Mouse (Mus musculus) layer of hippocampus, adult 2 months (tissue): ENCODE measurements around the gene Olfr1274-ps. TPM values are rescaled to one million over a fixed set of nuclear protein-coding genes. Genes with fewer than 3 reads are reported as not detected.
"Not testable (repeated sequence)": the region's sequence is repeated elsewhere in the genome, so short reads cannot be mapped to it uniquely, and the experiment has no call there.

Experiments used
- DNase-seq, 2 experiments: peaks; one replicate each; pipeline ENCODE4 v3.0.0; 2022; ENCODE audit warnings: low spot score in 2 of 2
- H3K27ac ChIP-seq: fragments of 200-600 bp; 2 replicates; pipeline ENCODE4 v1.8.1; 2022
- H3K4me3 ChIP-seq: fragments of 200-600 bp; 2 replicates; pipeline ENCODE4 v1.8.1; 2022; ENCODE audit warnings: mild to moderate bottlenecking
- CTCF ChIP-seq: fragments of 200-600 bp; conservative IDR thresholded peaks from 2 replicates; pipeline ENCODE4 v1.8.1; 2022; ENCODE audit warnings: antibody characterized with exemption, mild to moderate bottlenecking, moderate library complexity
- long read RNA-seq, 2 experiments: library from polyadenylated mRNA; stranded (forward); transcript quantifications; one replicate each; pipeline ENCODE4 v2.0.0; 2021; ENCODE audit warnings: borderline mapping rate in 2 of 2
- total RNA-seq, 2 experiments: library from RNA; stranded (reverse); gene quantifications; 2 replicates each; pipeline ENCODE4 v1.2.3; 2021

Gene Olfr1274-ps
- total RNA-seq, result not detected
- long read RNA-seq, experiment 1, result 0 reads
- long read RNA-seq, experiment 2, result 0 reads

DNA sequence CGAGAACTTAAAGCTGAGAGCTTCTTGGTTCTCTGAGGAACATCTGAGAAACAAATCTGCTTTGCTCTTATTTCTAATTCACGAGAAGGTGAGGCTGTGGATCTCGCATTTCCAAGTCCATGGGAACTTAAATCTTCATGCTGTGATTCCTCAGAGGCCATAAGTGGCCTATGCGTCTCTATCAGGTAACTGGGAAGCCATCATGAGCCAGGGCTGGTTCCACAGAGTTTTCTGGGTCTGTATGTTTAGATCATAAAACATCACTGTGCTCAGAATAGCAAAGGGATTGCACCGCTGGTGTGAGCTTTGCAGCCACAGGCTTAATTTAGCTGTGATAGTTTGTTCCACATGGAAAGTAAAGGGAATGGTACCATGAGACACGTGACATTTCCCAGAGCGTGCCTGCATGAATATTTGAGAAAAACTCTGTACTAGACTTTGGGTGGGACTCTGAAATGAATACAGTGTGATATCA is at the start of gene Olfr1274-ps:
Gene Olfr1274-ps (plus strand): TSS at position 51 of the 475 bp plus-strand sequence.
- not testable (repeated sequence) for H3K27ac ChIP-seq, H3K4me3 ChIP-seq, DNase-seq

DNA sequence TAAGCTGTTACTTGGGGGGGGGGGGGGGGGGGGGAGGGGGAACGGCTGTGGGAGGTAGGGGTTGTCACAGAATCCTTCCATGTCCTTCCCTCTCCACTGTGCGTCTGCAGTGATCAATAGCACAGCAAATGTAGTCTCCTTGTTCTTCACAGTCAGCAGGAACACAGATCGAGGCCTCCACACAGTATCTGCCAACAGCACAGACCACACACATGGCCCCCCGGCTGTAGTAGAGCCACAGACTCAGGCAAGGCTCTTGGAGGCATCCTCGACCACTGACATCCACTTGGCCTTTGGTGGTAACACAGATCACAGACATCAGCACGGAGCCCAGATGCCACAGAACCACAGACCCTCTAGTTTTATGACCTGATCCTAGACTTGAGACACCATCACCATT is 47.4 kb upstream of the Olfr1274-ps start:
- not testable (repeated sequence) for DNase-seq, H3K4me3 ChIP-seq, H3K27ac ChIP-seq

DNA sequence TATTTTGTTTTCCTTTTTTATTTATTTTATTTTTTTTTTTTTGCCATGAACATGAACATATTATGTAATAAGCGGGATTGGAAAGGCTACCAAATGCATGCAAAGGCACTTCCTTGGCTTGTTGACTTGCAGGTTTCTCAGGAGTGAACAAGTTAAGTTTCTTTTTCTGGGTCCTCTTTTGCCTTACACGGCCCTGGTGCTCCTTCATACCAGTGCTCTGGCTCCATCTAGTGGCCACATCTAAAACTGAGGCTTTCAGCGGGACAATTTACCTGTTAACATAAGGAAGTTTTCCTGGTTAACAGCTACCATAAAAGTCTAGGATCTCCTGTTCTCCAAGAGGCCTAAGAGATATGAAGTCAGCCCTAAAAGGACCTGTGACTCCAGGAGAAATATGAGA is 46.9 kb upstream of the Olfr1274-ps start:
- H3K27ac ChIP-seq, DNase-seq, H3K4me3 ChIP-seq: not testable (repeated sequence)

DNA sequence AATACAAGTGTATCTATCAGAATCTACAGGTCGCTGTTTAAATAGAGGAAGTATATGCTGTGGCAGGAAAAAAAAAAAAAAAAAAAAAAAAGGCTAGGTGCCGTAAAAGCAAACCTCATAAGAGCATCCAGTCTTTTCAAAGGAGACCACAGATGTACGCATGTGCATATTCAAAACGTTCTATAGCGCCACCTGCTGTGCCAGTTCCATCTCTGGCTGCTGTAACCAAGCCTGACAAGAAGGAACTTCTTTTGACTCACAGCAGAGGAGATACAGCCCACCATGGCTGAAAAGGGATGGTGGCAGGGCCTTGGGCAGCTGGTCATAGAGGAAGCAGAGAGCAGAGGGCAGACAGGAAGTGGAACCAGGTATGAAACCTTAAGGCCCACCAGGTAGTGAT is 39.3 kb upstream of the Olfr1274-ps start:
- H3K4me3 ChIP-seq, DNase-seq, H3K27ac ChIP-seq: not testable (repeated sequence)

- H3K4me3 ChIP-seq, H3K27ac ChIP-seq, DNase-seq: not testable (repeated sequence)
These were observed 38.3 kb upstream of the Olfr1274-ps start for GRCm38 (mm10) chr2:90360199-90360598.

GRCm38 (mm10) chr2:90414110-90414821 is 15.8 kb downstream of the Olfr1274-ps start:
- not testable (repeated sequence) for H3K4me3 ChIP-seq, H3K27ac ChIP-seq, DNase-seq

GRCm38 (mm10) chr2:90422282-90422681 is 23.8 kb downstream of the Olfr1274-ps start:
- not testable (repeated sequence) for DNase-seq, H3K27ac ChIP-seq, H3K4me3 ChIP-seq

GRCm38 (mm10) chr2:90424937-90425336 is 26.5 kb downstream of the Olfr1274-ps start:
- not testable (repeated sequence) for DNase-seq, H3K4me3 ChIP-seq, H3K27ac ChIP-seq

DNA sequence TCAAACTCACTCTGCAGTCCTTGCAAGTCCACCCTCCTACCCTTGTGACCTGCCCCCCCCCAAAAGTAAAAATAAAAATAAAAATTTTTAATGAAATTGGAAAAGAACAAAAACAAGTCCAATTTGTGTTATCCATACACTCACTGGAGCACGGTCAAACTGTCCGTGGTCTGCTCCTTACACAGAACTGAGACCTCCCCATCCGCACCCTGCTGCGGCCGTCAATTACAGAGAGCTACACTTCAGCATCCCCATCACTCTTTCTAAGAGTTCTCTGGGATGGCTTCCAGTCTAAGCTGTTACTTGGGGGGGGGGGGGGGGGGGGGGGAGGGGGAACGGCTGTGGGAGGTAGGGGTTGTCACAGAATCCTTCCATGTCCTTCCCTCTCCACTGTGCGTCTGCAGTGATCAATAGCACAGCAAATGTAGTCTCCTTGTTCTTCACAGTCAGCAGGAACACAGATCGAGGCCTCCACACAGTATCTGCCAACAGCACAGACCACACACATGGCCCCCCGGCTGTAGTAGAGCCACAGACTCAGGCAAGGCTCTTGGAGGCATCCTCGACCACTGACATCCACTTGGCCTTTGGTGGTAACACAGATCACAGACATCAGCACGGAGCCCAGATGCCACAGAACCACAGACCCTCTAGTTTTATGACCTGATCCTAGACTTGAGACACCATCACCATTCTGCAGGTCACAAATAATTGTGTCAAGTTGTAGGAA is 30.7 kb downstream of the Olfr1274-ps start:
- not testable (repeated sequence) for H3K27ac ChIP-seq, DNase-seq

DNA sequence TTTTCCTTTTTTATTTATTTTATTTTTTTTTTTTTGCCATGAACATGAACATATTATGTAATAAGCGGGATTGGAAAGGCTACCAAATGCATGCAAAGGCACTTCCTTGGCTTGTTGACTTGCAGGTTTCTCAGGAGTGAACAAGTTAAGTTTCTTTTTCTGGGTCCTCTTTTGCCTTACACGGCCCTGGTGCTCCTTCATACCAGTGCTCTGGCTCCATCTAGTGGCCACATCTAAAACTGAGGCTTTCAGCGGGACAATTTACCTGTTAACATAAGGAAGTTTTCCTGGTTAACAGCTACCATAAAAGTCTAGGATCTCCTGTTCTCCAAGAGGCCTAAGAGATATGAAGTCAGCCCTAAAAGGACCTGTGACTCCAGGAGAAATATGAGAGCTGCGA is 31.3 kb downstream of the Olfr1274-ps start:
- not testable (repeated sequence) for DNase-seq, H3K27ac ChIP-seq, H3K4me3 ChIP-seq

More for the DNA sequence above, 30.7 kb downstream of the Olfr1274-ps start:
- H3K4me3 ChIP-seq, result not testable (repeated sequence)

DNA sequence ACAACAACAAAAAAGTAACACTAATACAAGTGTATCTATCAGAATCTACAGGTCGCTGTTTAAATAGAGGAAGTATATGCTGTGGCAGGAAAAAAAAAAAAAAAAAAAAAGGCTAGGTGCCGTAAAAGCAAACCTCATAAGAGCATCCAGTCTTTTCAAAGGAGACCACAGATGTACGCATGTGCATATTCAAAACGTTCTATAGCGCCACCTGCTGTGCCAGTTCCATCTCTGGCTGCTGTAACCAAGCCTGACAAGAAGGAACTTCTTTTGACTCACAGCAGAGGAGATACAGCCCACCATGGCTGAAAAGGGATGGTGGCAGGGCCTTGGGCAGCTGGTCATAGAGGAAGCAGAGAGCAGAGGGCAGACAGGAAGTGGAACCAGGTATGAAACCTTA is 39.0 kb downstream of the Olfr1274-ps start:
- not testable (repeated sequence) for H3K4me3 ChIP-seq, DNase-seq, H3K27ac ChIP-seq

- not testable (repeated sequence) for H3K4me3 ChIP-seq, H3K27ac ChIP-seq, DNase-seq
These were observed 41.7 kb downstream of the Olfr1274-ps start for GRCm38 (mm10) chr2:90440169-90440568.

- not testable (repeated sequence) for H3K4me3 ChIP-seq, DNase-seq, H3K27ac ChIP-seq
These were observed 43.3 kb downstream of the Olfr1274-ps start for GRCm38 (mm10) chr2:90441811-90442210.

- H3K4me3 ChIP-seq, result no peak overlapping the region
- no peak for DNase-seq
- TF ChIP-seq CTCF, result no peak
- peak overlapping the region; percentile 8; the same call in 1 of the 2 replicates for H3K27ac ChIP-seq
These were observed 45.3 kb downstream of the Olfr1274-ps start for GRCm38 (mm10) chr2:90443811-90444210.
